Mouse (Mus musculus): ENCODE results near the gene Ap1m1.

DNA sequence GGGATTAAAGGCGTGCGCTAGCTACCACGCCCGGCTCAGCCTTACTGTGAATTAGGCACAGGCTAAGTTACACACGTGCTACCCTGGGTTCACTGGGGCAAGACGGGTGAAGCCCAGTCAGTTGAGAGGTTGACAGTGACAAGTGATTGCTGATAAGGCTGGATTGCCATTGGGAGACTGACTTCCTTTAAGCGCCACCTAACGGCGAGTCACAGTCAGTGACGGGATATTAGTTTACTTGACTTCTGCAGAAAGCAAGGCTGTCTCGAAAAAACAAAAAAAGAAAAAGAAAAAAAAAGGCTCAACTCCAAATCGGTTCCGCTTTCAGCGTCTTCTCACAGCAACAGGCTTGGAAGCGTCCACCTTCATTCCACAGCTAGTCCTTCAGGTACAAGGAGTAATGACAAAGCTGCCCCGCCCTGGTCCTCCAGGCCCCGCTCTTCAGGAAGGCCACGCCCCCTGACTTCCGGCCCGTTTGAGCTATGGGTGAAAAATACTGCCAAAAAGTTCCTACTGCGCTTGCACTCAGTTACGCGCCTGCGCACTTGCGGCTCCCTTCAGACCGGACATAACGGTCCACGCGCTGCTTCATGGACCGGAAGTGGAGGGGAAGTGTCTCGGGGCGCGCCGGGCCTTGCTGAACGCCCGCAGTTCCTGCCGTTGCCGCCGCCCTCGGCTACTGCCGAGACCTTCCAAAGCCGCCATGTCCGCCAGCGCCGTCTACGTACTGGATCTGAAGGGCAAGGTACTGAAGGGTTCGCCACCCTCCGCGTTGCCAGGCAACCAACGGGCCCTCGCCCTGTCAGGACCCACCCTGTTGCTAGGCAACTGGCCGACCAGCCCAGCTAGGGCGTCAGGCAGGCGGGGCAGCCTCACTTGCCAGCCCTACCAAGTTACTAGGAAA is at the start of gene Ap1m1:
- TF ChIP-seq POLR2A (IDR thresholded peaks at IDR 0.05; ENCODE audit: borderline replicate concordance, extremely low read depth, insufficient read depth, insufficient read length, poor library complexity, severe bottlenecking) (peak; percentile 36; the same call in 1 of the 2 replicates), CTCF (IDR thresholded peaks at IDR 0.05; ENCODE audit: borderline replicate concordance, extremely low read depth, insufficient read depth, insufficient read length) (peak; percentile 75; the same call in 1 of the 2 replicates)

All from brain, embryonic 14.5 days (tissue).